Mouse (Mus musculus): ENCODE measurements around the gene Hs2st1.
A peak's percentile ranks its signal among the peaks of the same experiment; 100 is the strongest.

Gene Hs2st1

DNA sequence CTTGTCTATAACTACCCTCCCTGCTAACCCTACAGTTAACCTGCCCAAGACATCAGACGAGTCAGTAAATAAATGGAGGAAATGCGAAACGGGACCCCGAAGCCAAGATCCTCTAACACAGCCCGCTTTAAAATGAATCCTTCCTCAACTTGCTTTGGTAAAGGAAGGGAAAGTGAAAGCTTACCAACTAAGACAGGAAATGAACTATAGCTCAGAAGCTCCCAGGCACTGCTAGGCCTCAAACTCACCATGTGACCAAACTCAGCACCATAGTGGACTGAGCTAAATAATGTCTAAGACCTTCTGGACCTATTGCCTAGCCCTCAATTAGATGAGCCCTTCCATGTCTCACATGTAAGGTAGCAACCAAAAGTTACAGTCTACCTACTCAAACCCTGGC lies 168.7 kb downstream of the Hs2st1 start:
- no peak for ATAC-seq (ENCODE audit: insufficient number of reproducible peaks, low FRiP score, low TSS enrichment)

DNA sequence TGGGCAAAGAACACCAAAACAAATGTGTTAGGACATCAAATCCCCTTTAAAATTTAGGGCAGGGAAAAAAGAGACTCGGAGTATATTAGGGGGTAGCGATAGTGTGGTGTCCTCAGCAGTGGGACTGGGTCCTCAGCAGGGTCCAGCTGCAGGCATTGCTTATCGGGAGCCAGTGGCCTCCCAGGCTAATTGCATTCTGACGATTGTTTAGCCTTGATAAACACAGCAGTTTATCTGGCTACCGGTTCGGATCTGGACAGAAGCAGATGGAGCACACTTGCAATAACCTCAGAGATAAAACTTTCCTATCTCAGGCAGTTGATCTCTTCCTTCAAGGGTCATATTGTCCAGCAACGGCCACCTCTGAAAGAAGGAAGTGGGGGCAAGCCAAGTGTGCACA lies 169.1 kb downstream of the Hs2st1 start:
- no peak for ATAC-seq (ENCODE audit: insufficient number of reproducible peaks, low FRiP score, low TSS enrichment)

DNA sequence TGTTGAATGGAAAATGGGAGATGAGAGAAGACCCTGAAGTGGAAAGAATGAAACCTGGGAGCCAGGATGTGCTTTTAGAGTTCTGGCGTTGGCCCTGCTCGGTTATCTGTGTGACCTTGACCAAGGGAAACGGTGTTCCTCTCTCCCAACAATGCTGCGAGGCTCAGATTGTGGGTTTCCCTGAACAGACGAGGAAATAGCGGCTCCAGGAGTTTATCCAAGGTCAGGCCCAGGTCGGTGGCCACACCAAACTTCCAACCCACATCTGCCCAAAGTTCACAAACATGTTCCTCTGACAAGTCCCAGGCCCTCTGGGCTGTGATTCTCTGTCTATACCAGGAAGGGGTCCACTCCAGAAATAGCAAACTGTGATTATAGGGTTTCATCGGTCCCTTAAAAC lies 169.6 kb downstream of the Hs2st1 start:
- ATAC-seq (ENCODE audit: insufficient number of reproducible peaks, low FRiP score, low TSS enrichment), result no peak

DNA sequence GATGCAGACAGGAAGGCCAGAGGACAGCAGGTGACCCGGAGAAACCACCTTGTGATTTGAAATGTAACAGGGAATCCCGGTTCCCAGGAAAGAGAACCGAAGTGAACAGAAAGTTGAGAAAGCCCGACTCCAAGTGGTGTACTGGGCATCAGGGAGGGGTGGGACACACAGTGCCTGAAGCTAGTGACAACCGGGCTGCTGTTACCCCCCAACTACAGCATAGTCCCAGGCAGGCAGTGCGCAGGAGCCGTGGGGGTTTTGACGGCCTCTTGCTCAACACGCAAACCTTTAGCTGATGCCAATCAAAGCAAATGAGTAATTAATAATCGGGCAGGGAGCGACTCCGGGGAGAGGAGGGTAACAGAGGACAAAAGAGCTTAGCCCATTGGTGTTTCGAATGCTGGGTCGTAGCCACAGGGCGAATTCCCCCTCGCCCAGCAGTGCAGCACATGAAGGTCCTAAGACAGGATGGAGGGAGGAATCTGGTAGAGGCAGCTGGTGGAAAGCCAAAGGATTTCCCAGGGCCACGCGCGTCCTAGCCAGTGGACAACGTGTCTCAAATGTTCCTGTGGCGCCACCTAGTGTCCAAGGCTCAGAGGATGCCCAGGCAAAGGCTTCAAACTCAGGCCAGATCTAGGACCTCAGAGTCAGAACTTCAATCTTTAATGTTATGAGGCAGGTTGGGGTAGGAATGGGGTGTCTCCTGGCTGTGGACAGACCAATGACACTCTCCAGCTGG lies 170.5 kb downstream of the Hs2st1 start:
- ATAC-seq (ENCODE audit: insufficient number of reproducible peaks, low FRiP score, low TSS enrichment), result peak; percentile 71

DNA sequence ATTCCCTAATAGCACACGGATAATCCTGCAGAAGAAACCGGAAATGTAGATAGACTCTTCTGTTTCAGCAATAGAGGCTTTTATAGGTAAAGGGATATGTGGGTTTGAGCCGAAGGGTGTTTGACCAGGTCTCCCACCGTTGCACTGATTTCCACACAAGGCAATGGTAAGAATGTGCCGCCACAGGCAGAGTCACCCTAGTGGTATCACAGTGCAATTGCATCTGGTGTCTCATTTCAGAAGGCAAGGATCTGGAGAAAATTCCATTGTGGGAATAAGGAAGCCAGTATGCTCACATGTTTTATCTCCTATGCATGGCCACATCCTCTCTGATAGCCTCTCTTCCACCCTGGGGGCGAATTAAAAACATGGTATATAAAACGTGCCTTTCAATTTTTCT lies 171.8 kb downstream of the Hs2st1 start:
- ATAC-seq (ENCODE audit: insufficient number of reproducible peaks, low FRiP score, low TSS enrichment), result no peak

DNA sequence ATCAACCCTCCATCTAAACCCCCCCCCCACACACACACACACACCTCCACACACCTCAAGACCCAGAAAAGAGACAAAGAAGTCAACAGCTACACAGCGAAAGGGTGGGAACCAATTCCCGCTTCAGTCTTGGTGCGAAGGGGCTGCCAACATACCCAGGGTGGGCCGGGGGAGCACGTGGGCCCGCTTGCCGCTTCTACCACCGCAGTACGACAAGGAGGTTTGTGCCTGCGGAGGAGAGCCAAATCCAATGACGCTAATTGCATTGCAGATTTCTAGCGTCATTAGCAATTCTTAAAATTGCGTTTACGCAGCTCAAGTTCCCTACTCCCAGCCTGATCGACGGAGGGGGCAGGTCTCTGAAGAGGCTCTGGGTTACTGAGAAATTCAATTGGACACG lies 173.5 kb downstream of the Hs2st1 start:
- no peak for ATAC-seq (ENCODE audit: insufficient number of reproducible peaks, low FRiP score, low TSS enrichment)

DNA sequence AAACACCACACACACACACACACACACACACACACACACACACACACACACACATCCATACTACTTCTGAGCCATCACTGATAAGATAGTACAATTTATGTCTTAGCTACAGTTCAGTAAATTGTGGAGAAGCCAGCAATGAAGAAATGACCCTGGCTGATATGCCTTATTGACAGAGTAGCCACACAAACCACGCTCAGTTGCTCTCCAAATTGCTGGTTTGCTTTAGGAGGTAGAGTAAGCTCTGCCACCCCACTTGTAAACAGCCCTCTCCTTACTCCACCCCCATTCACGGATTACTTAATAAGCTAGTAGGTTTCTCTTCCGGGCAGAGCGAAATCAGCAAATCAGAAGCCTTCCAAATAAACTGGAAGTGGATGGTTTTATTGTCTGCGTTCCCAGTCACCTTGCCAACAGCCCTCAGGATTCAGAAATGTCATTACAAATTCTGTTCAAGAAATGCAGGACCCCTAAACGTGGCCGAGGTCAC lies 175.5 kb downstream of the Hs2st1 start:
- ATAC-seq (ENCODE audit: insufficient number of reproducible peaks, low FRiP score, low TSS enrichment), result no peak

DNA sequence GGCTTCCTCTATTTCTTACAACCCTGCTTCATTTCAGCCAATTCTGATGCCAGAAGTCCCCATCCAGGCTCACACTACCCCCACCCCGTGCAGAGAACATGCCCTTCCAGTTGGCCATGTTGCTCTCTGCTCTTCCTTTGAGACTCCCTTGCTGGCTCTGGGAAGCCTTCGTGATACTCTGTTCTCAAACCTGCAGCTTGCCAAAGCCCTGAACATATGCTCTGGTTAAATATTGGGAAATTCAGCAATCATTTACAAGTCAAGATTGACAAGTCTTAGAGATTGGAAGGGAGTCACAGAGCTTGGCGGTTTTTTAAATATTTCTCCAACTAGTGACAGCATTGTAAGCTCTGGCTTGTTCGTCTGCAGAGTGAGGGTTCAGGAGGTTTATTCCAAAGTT lies 183.5 kb downstream of the Hs2st1 start:
- no peak for ATAC-seq (ENCODE audit: insufficient number of reproducible peaks, low FRiP score, low TSS enrichment)

DNA sequence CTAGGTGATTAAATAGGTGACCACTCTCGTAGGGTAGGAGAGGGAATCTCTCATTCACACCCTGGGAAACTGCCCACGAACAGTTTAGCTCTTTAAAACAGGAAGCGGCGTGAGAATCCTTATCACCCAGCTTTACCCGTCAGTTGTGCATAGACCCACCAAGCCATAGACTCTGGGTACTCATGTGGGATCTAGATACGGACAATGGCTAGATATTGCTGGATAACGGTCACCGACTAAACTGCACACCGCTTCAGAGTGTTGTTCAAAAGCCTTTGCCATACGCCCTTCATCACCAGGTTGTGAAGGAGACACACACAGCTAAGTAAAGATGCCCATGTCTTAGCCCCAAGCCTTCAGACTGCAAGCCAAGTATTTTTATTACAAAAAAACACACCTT lies 185.3 kb downstream of the Hs2st1 start:
- ATAC-seq (ENCODE audit: insufficient number of reproducible peaks, low FRiP score, low TSS enrichment), result no peak

DNA sequence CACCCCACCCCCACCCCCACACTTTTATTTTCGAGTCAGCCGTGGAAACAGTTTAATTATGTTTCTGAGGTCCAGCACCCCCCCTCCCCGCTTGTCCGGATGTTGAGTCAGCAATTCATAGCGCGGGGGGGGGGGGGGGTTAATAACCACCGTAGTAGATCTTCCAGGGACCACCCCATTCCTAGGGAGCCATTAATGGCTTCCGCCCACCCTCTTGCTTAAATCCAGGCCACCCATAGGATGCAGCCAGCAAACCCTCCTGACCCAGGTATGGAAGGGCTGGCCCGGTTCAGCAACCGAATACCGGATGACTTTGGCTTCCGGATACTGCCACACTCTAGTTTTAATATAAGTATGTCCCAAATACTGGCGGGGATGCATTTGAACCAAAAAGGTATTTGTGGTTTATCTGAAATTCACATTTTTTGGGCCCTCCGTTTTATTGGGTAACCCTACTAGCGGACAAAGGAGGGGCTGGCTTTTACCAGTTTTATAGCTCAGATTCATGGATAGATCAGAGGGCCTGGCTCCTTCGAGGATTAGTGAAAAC lies 188.5 kb downstream of the Hs2st1 start:
- ATAC-seq (ENCODE audit: insufficient number of reproducible peaks, low FRiP score, low TSS enrichment), result no peak

DNA sequence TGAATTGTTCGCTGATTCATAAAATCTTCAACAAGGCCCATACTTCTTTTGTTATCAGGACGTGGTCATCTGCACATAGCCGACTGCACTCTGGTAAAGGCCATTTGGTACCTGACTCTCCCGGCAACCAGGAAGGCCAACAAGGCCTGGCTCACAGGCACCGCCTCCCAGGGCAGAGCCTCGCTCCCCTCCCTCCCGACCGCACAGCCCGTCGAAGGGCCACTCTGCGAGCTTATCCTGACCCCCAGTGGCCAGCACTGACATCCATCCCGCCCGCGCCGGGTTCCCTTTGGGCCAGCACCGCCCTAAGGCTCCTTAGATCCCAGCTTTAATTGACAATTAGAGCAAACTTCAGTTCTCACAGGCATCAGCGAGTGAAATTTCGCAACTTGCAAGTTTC lies 189.1 kb downstream of the Hs2st1 start:
- ATAC-seq (ENCODE audit: insufficient number of reproducible peaks, low FRiP score, low TSS enrichment), result peak; percentile 74; the same call in 1 of the 2 replicates

DNA sequence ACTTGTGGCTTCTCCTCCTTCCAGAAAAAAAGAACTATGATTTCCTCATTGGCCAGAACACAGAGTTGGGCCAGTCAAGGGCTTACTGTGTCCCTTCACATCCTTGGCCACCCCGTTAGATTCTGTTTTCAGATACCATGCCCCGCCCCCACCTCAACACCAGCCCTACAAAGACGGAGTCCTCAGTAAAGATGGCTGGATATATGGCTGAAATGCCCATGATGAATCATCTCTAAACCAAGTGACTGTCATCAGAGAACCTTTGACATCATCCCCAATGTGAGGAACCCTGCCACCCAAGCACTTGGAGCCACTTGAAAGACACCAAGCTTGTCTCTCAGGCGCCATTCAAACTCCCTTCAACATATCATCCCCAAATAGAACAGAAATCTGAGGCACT lies 190.2 kb downstream of the Hs2st1 start:
- ATAC-seq (ENCODE audit: insufficient number of reproducible peaks, low FRiP score, low TSS enrichment), result no peak

Data from cerebellum, adult (tissue).